Mouse (Mus musculus) frontal cortex, adult (tissue): Measurements from ENCODE around the gene Tmem97.
A peak's percentile ranks its signal among the peaks of the same experiment; 100 is the strongest.

Experiments used
- ATAC-seq: cut with Nextera tagmentation; 2 replicates; pipeline ENCODE4 v1.9.2; 2017; ENCODE audit warnings: mild to moderate bottlenecking, moderate library complexity, mixed read lengths; ENCODE audit not compliant: low TSS enrichment

Tmem97 gene

DNA sequence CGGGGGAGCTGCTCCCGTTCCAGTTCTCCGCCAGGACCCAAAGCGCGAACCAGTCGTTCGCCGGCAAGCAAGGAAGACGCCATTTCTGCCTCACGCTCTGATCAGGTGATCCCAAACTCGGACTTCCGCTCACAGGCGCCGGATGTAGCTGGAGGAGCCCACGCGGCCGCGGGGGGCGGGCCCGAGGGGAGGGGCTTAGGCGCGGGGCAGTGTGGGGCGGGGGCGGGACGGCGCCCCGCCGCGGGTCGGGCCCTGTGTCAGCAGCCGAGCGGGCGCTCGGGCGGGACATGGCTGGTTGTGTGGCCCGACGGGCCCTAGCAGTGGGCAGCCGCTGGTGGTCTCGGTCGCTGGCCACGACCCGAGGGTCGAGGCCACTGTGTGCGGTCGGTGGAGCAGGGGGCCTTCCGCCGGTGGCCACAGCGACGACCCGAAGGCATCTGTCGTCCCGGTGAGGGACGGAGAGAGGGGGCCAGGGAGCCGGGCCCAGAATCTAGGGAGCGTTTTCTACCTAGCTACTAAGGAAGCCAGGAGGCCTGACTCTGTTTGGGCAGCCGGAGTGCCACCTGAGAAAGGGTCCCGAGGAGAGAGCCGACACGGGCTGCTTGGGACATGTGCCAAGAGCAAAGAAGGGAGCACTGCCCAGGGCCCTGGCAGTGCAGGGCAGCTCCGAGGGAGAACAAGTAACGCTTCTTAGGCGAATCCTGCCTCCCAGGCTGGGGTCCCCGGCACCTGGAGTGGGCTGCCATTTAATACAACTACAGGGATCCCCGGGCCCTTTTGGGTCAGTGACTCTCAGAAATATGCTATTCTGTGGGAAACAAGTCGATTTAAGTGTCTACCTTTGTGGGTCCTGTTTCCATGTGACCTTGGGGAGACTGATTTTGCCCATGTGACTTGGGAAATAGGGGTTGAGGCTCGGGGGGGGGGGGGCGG is 38.3 kb downstream of the Tmem97 start, which contains the start of the genes Tmem199 and Poldip2:
TSS of gene Tmem199 (minus strand) at position 148 of the 933 bp plus-strand sequence.
TSS of gene Poldip2 (plus strand) at position 169 of the 933 bp plus-strand sequence.
- ATAC-seq = peak; percentile 89

DNA sequence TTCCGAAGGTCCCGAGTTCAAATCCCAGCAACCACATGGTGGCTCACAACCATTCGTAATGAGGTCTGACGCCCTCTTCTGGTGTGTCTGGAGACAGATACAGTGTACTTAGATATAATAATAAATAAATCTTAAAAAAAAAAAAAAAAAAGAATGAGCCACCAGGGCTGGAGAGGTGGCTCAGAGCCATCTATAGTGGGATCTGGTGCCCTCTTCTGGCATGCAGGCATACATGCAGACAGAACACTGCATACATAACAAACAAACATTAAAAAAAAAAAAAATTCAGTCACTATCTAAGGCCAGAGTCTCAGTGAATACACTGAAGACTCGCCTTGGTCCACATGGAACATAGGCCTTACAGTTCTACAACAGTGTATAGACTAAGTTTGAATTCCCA is 41.4 kb downstream of the Tmem97 start:
- ATAC-seq = no peak

DNA sequence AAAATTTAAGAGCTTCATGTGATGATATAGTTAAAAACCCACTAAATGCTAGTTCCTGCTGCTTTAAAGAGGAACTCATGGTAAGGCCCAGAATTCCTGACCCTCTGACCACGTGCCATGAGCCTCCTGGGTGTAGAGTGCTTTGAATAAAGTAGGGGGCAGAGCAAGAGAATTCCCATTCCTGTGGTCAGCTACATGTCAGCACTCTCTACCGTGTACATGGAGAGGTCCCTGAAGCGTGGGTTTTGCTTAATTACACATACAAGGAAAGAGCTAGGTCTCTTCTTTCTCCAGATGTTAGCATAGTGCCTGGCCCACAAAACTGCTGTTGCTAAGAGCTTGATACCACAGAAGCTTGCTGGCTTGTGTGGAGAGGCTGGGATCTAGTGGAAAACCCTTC is 45.1 kb downstream of the Tmem97 start:
- ATAC-seq = no peak

DNA sequence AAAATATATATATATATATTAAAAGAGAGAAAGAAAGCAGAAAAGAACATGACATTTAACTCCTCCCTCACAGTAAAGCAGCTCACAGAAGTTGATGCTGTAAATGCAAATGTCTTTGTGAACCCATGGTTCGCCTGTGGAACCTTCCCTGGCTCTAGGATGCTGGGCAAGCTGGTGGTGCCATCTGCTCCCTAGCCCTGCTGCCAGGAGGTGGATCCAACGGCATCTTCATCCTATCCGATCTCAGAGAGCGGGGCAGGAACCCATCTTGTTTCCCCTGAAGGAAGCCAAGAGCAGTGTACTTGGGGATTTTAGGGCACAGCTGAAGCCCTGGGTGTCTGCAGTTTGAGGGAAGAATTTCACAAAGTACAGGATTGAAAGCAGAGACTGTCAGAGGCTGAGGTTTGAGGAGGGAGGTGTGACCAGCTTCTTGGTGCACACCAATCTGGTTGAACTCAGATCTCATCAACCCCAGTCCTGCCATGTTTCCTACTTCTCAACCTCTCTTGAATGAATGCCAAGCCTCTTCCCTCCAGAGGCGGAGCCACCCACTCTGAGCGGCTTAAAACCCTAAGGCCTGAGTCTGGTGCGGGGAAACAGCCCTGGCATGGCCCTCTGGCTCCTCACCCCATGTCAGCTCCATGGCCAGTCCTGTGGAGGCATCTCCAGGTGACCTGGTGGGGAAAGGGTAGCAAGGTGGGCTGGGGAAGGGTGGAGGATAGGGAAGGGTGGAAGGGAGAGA is 47.5 kb downstream of the Tmem97 start, which contains the start of gene Sebox:
TSS of gene Sebox (plus strand) at position 539 of the 742 bp plus-strand sequence.
- ATAC-seq = peak; percentile 42

DNA sequence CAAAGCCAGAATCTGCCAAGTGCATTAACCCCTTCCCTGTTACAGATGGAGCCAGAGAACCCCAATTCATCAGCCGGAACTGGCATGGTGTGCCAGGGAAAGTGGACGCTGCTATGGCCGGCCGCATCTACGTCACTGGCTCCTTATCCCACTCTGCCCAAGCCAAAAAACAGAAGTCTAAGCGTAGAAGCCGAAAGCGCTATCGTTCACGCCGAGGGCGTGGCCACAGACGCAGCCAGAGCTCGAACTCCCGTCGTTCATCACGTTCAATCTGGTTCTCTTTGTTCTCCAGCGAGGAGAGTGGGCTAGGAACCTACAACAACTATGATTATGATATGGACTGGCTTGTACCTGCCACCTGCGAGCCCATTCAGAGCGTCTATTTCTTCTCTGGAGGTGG is 49.0 kb downstream of the Tmem97 start:
- no peak for ATAC-seq

DNA sequence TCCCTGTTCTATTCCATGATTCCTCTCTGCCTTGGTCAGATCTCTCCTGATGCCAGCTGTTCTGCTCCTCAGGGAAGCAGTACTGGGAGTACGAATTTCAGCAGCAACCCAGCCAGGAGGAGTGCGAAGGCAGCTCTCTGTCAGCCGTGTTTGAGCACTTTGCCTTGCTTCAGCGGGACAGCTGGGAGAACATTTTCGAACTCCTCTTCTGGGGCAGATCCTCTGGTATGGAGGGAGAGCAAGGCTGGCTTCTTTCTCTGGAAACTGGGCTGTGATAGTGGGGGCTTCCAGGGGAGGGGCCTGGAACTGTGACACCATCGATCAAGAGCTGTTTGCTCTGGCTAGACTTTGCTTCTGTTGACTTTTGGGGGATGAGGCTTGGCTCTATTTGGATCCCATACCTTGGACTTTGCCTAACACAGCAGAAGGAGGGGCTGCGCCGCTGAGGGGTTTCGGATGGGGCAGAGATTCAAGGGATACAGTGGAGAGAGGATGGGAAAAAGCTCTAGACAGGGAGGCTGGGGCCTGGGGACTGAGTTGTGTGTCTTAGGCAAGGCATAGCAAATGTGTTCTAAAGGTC is 49.9 kb downstream of the Tmem97 start:
- ATAC-seq = no peak

DNA sequence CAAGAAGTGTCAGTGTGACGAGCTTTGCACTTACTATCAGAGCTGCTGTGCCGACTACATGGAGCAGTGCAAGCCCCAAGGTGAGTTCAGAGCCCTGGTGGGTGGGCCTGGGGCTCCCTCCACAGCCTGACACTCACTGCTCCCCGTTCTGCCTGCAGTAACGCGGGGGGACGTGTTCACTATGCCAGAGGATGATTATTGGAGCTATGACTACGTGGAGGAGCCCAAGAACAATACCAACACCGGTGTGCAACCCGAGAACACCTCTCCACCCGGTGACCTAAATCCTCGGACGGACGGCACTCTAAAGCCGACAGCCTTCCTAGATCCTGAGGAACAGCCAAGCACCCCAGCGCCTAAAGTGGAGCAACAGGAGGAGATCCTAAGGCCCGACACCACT is 51.0 kb downstream of the Tmem97 start:
- no peak for ATAC-seq

DNA sequence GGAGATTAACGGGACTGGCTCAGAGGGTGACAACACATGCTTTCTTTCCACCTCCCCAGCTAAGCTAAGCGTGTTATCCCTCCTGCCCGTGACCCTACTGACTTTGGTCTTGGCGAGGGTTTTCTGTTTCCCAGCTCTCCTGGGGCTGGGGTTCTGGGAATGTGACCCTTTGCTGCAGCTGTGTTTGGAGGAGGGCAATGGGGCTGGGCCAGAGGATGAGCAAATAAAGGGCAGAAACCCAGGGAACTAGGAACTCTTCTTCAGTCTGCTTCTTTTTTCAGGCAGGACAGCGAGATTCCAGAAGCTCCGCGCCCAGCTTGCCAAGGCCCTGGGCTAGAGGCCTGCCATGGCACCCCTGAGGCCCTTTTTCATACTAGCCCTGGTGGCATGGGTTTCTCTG is 51.6 kb downstream of the Tmem97 start, which contains the start of gene Vtn:
TSS of gene Vtn (plus strand) at position 88 of the 400 bp plus-strand sequence.
- ATAC-seq = no peak

DNA sequence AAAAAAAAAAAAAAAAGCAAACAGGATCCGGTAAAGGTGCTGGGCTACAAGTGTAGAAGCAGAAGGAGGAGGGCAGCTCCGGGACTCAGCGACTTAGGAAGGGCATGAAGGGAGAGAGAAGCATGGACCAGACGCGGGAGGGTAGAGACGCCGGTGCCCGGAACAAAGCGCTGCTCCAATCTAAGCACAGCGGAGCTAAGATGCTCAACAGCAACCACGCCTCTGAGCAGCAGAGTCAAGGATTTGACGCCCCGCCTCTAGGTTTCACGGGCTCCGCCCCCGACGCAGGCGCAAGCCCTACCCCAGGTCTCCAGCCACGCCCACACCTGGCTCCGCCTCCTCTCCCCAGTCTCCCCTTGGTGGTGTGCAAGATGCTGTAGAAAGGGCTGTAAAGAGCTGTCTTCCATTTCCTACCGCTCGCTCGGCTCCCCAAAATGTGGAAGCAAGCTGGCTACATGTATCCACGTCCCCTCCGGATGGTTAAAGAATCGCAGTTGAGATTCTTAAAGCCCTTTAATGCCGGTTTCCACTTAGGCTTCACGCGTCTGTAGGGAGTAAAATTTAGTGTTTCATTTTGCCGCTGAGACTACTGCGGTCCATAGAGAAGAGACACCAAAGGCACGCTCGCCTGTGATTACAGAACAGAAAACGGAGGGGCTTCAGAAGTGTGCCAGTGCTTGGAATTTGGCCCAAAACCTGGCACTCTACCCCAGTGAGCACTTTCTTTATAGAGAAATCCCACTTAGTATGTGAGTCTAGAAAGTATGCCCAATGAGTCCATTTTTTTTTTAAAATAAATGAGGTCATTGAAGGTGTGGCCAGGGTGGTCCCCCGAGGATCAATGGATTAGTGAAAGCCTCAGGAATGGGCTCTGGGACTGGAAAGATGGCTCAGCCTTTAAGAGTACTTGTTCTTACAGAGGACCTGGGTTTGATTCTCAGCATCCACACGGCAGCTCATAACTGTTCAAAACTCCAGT is 52.7 kb downstream of the Tmem97 start, which contains the start of gene Sarm1:
TSS of gene Sarm1 (minus strand) at position 211 of the 979 bp plus-strand sequence.
- peak; percentile 94 for ATAC-seq

DNA sequence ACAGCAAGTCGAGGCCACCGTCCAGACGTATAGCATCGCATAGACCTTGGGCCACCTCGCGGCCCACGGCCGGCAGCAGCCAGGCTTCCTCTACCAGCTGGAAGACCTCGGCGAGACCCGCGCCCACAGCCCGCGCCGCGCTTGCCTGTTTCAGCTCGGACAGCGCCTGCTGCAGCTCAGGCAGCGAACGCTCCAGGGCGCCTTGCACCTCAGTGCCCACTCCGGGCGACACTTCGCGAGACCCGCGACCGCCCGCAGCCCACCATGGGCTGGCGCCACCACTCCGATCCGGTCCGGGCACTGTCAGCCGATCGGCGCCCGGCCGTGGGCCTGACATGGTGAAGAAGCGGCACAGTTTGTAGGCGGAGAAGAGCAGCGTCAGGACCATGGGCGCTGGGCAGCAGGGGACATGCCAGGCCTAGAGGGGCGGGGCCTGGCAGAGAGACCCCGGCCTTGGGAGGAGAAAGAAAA is 53.5 kb downstream of the Tmem97 start:
- peak; percentile 38 for ATAC-seq

DNA sequence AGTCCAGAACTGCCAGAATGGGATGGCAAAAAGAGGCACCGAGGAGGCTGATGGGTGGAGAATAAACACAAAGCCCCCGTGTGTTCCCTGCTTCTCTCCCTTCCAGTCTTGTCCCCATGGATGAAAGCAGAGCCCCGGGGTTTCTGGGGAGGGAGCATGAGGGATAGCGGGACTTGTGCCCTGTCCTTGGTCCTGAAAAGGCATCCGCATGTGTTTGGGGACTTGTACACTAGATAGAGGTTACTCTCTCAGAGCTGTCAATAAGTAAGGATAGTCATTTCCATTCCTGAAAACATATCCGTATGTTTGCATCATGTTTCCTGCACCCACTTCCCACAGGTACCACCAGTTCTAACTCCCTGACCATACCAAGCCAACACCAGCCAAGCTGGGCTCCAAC is 54.7 kb downstream of the Tmem97 start:
- ATAC-seq = no peak
